Mouse (Mus musculus): ENCODE measurements around the gene Kpna7.
A peak's percentile ranks its signal among the peaks of the same experiment; 100 is the strongest.
"Not testable (repeated sequence)": the region's sequence is repeated elsewhere in the genome, so short reads cannot be mapped to it uniquely, and the experiment has no call there.

The Kpna7 gene

DNA sequence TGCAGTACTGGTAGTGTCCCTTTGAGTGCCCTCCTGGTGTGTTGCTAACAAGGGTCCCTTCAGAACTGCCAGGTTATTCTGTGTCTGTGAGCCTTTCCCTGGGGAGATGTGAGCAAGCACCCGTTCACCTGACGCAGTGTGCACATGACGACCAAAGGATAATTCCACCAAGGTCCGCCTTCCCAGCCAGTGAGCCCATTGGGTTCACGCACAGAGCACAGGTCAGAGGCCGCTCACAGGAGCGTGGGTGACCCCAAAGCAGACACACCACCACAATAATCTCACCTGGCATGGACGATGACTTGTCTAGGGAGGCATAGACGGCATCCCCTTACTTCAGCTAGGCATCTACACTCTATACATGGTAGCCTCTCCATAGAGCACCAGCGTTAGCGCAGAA lies 17.6 kb upstream of the Kpna7 start:
- DNase-seq = not testable (repeated sequence)

DNA sequence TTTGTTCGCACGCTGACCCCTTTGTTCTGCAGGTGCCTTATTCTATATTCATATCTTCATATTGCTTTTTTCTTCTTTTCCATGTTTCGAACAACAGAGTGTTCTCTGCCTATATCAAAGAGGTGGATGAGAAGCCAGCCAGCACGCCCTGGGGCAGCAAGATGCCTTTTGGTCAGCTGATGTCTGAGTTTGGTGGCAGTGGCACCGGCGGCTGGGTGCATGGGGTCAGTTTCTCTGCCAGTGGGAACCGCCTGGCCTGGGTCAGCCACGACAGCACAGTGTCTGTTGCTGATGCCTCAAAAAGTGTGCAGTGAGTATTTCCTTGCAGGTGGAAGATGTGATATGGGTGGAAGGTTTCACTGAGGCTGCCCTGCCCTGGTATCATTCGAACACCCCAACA lies 17.1 kb upstream of the Kpna7 start:
- no peak for DNase-seq

DNA sequence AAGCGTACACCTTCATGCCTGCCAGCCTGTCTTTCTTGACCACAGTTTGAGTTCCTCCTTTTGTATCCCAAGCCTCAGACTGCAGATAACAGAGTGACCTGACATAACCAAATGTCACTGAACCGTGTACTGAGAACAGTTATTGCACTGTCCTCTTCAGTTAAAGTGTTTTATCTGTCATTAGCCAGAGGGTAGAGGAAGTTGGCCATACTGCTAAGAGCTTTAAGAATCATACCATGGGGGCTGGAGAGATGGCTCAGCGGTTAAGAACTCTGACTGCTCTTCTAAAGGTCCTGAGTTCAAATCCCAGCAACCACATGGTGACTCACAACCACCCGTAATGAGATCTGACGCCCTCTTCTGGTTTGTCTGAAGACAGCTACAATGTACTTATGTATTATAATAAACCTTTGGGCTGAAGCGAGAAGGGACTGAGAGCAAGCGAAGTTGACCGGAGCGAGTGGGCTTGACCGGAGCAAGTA lies 14.6 kb upstream of the Kpna7 start:
- DNase-seq = no peak

DNA sequence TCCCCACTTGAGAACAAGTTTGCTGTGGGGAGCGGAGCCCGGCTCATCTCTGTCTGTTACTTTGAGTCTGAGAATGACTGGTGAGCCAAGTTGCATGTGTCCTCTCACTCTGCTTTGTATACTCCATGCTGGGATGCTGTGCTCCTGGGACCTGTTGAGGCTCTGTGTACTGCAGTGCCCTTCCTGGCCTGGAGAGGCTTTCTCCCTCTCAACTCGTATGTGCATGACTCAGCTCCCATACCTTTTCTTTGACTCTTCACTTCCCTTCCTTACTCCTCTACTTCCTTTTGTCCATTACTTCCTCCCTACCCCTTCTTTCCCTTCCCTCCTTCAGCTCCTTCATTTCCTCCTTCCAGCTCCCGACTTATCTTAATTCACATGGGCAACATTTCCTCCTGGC lies 12.4 kb upstream of the Kpna7 start:
- no peak for DNase-seq

DNA sequence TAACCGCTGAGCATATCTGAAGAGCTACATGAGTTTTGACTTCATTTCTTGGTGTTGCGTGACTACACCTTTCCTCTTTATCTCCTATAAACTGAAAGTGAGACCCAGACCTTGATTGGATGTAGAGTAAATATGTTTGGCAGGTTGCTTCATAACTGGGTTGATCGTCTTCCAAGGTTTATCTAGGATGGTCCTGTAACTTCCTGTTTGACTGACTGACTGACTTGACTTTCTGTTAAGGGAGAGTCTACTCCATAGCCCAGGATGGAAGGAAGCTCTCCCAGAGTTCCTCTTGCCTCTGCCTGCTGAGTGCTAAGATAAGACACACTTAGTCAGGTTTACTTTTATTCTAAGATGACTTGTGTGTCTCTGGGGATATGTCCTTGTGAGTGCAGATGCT lies 6.0 kb upstream of the Kpna7 start:
- DNase-seq = no peak

DNA sequence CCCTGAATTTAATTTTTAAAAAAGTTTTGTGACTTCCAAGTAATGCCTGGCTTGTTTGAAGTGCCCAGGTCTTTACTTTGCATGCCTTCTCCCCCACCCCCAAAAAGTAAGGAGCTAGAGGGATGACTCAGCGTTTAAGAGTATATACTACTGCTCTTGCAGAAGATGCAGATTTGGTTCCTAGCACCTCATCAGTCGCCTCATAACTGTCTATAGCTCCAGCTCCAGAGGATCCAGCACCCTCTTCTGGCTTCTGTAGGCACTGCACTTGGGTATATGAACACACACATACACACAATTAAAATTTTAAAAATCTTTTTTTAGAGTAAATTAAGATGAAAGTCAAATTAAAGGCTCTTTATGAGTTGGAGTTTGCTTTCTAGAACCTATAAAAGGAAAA lies 4.4 kb upstream of the Kpna7 start:
- no peak for DNase-seq

DNA sequence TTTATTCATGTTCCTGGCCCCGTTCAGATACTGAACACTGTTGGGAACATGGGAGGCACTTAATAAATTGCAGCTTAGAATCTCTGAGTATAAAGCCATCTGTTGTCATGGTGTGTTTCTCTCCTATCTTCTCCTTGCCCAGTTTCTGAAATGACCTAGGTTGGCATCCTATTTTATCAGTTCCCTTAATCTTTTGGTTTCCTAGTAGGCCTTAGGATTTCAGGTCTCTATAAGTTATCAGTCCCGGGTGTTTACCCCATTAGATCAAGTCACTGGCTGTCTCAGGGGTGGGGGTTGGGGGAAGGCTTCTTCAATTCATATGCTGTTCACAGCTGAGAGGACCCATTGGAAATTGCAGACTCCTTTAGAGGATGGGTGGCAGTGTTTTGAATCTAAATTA lies 992 bp upstream of the Kpna7 start:
- no peak for DNase-seq

DNA sequence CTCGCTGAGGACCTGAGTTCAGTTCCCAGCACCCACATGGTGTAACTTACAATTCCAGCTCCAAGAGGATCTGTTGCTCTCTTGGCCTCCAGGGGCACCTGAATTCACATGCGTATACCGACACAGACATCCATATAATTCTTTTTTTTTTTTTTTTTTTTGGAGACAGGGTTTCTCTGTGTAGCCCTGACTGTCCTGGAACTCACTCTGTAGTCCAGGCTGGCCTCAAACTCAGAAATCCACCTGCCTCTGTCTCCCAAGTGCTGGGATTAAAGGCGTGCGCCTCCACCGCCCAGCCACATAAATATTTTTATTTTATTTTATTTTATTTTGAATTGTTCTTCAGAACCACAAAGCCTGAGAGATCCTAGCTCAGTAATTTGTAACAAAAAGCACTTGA lies 629 bp downstream of the Kpna7 start:
- not testable (repeated sequence) for DNase-seq

DNA sequence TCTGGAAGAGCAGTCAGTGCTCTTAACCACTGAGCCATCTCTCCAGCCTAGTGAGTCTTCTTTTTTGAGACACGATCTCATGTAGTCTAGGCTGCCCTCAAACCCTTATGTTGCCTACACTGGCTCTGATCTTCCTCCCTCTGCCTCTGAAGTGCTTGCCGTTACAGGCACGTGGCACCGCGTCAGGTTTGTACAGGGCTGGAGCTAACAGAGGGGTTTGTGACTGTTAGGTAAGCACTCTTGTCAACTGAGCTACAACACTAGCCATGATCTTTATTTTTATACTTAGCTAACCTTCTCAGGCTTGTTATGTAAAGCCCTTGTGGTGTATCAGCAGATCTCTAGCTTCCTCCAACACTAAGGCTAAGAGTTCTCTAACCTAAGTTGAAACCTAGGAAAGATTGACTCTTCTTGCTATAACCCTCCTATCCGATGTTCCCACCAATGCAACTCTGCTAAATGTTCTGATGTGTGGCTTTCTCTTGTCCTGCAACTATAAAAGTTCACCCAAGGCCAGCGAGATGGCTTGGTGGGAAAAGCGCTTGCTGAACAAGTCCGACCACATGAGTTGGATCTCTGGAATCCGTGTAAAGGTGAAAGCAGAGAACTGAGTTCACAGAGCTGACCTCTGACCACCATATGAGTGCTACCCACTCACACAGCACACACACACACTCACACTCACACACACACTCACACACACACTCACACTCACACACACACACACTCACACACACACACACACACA lies 1.8 kb downstream of the Kpna7 start:
- peak; percentile 75 for DNase-seq

DNA sequence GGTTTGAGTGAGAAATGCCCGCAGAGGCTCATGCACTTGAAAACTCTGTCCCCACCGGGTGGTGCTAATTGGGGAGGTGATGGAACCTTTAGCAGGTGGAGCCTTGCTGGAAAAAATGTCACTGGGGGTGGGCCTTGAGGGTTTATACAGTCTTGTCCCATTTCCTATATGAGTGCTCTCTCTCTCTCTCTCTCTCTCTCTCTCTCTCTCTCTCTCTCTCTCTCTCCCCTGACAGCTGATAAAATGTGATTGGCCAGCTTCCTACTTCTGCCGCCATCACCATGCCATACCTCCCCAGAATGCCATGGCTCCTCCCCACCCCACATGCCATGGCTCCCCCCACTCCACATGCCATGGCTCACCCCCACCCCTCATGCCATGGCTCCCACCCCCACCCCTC lies 8.7 kb downstream of the Kpna7 start:
- no peak for DNase-seq

DNA sequence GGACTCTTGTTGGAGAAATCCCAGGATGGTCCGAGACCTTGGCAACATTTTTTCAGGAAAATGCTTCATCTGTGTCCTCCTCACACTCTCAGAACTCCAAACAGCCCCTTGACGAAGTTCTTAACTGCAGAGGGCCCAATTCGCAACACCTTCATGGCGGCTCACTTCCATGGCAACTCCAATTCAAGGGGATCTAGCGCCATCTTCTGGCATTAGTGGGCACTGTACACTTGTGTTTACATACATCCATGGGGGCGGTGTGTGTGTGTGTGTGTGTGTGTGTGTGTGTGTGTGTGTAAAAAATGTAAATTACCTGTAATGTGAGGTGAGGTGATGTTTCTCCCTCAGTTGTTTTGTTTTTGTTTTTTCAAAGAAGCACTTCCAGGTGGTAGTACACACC lies 12.5 kb downstream of the Kpna7 start:
- no peak for DNase-seq

DNA sequence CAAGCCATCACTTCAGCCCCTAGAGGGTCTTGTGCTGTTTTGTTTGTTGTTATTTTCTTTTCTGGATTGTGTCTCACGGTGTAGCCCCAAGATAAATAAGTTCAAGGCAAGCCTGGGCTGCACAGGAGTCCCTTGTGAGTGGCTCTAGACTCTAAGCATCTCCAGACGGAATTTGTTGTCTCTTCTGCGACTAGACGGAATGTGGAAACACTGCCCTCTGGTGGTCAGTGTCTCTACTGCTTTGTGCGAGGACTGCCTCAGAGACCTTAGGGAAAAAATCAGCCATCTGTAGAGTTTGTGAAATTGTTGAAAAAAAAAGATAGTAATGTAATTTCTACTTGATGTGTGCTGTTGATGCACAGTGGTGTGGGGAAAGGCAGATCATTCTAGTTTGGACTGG lies 14.1 kb downstream of the Kpna7 start:
- peak; percentile 81 for DNase-seq

DNA sequence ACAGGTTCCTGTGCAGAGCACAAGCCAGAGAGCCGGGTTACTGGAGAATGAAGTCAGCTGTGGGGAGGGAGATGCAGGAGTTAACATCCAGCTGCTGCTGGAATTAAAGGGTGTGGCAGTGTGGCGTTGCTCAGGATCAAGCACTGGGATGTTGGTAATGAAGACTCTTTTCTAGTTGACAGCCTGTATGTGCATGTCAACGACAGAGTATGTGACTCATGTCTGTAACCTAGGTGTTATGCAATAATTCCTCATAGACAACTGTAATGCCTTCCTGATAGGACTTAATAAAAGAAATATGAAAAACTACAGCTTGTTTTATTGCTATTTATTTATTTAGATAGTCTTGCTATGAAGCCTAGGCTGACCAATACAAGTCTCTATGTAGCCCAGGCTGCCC lies 15.0 kb downstream of the Kpna7 start:
- DNase-seq = no peak

DNA sequence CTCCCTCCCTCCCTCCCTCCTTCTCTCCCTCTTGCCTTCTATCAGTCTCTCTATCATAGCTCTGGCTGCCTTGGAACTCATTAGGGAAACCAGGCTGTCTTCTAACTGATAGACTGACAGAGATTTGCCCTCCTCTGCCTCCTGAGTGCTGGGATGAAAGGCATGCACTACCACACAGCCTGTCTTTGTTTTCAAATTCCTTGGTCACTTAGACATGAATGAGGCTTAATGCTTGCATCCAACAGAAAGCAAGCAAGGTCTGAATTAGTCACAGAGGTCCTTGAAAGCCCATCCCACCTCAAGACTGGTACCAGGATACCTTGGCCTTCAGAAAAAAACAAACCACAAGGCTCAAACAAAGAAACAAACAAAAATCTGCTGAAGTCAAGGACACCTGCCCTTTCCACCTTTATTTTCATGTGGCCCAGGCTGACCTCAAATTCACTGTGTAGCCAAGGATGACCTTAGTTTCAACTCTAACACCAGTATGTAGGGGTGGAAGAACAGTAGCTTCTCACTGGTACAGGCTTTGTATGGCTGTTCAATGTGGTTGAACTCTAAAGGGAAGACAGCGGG lies 19.0 kb downstream of the Kpna7 start:
- DNase-seq = no peak

DNA sequence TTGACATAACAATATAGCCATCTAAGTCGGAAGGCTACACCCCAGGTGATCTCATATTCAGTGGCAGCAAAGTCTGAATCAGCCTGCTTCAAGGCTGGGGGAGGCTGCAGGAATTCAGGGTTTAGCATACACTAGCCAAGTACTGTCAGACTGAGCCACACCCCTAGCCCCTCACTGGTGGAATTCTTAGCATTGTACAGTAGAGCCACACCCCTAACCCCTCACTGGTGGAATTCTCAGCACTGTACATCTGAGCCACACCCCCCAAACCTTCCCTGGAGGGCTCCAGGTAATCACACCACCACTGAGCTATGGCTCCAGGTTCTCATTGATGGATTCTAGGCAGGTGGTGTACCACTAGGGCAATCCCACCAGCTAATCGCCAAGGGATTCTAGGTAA lies 24.3 kb downstream of the Kpna7 start:
- no peak for DNase-seq

DNA sequence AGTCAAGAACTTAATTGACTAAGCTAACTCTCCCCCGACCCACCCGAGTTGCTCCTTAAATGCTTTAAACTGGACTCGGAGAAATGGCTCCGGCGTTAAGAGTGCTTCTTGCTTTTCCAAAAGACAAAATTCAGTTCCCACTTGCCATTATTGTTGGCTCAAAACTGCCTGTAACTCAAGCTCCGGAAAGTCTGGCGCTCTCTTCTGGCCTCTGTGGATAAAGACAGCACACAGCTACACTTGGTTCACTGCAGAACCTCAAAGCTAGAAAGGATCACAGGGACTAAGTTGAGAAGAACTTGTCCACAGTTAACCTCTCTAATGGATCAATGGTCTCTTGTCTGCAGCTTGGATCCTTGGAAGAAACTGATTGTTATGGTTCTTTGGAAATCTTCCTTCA lies 25.1 kb downstream of the Kpna7 start:
- no peak for DNase-seq

DNA sequence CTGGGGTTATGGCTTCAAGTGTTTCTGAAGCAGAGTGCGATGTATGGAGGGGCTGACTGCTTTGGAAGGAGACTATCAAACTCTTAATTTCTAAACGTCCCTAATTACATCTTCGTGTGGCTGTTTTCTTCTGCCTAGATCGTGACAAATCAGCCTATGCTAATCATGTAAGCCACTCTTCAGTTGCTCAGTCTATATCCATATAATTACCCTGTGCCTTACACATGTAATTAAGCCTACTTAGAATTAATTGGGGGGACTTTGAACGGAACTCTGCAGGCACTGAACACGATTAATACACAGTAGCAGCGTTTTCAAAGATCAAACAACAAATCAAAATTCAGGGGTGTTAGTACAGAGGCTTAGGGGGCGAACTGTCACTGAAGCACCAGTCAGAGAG lies 25.9 kb downstream of the Kpna7 start:
- no peak for DNase-seq

DNA sequence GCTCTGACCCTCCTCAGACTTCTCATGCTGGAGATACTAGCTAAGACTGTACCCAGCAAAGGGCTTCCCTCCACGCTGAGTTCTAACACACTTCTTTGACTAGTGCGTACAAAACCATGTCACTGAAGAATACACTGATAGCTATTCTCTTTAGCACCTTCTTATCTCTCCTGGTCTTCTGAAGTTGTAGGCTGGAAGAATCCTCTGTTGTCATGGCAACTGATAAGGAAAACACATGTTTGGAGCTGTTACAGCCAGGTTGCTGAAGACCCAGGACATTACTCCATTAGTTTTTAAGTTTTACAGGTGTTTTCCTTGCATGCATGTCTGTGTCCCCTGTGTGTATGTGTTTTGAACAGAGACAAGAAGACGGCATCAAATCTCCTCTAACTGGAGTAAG lies 29.6 kb downstream of the Kpna7 start:
- DNase-seq = not testable (repeated sequence)

DNA sequence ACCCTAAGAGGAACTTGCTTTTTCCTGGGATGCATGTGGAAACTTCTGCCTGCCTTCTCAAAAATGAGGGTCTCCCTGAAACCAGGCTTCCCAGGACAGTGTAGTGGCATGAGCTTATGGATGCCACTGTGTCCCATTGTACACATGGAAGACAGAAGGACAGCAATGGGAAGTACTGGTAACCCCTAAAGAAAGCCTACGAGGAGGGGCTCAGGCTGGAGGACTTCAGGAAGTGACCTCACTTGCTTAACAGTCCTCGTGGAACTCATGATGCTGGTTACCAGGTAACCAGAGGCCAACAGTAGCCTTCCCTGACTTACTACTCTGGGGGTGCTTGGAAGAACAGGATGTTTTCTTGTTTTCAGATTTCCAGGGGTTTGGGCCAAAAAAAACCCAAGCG lies 41.1 kb downstream of the Kpna7 start, which contains the start of gene 1700018F24Rik:
Gene 1700018F24Rik, plus strand, starts transcription at position 301 of the 400 bp plus-strand sequence.
- DNase-seq = not testable (repeated sequence)

DNA sequence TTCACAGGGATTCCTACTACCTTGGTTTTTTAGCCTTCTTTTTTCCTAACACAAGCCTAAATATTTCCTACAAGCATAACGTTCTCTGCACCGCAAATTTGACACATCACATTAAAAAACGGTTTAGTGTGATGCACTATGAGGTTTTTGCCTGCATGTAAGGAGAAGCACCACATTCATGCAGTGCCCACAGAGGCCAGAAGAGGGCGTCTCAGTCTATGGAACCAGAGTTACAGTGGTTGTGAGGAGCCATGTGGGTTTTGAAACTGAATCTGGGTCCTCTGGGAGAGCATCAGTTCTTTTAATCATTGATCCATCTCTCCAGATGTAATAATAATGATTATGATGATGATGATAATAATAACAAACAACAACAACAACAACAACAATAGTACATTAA lies 42.2 kb downstream of the Kpna7 start:
- peak; percentile 16 for DNase-seq

DNA sequence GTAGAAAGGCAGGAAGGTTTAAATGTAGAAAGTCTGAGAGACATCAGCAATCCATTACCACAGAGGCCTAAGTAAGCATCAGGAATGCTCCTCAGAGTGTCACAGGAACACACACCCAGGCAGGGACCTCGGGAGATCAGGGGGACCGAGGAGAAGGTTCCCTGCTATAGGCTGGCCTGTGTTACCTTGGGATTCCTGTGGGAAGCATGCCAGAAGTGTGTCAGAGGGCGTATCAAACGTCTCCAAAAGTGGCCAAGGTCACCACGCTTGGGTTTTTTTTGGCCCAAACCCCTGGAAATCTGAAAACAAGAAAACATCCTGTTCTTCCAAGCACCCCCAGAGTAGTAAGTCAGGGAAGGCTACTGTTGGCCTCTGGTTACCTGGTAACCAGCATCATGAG lies 51.4 kb downstream of the Kpna7 start, which contains the start of gene Gm4871:
Gene Gm4871, minus strand, starts transcription at position 364 of the 400 bp plus-strand sequence.
- DNase-seq = not testable (repeated sequence)

DNA sequence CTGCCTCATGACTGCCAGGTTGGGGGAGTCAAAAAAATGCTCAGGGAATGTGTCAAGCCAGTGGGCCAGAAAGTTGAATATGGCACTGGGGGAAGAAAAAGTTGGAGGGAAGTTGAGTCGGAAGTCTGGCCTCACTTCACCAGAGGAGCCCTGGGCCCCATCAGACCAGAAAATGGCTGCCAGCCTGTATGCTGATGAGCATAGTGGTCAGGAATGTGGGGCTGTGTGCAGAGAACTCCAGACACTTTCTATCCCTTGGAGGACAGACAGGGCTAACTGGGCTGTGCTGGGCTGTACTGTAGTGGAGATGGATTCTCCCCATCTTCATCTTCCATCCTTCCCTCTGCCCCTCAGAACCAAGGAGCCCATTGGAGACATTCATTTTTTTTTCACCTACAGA lies 53.4 kb downstream of the Kpna7 start:
- DNase-seq = not testable (repeated sequence)

DNA sequence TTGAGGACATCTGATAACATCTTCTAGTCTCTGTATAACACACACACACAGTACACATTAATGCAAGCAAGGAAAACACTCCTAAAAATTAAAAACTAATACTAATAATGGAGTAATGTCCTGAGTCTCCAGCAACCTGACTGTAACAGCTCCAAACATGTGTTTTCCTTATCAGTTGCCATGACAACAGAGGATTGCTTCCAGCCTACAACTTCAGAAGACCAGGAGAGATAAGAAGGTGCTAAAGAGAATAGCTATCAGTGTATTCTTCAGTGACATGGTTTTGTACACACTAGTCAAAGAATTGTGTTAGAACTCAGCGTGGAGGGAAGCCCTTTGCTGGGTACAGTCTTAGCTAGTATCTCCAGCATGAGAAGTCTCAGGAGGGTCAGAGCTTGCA lies 63.1 kb downstream of the Kpna7 start:
- DNase-seq = not testable (repeated sequence)

DNA sequence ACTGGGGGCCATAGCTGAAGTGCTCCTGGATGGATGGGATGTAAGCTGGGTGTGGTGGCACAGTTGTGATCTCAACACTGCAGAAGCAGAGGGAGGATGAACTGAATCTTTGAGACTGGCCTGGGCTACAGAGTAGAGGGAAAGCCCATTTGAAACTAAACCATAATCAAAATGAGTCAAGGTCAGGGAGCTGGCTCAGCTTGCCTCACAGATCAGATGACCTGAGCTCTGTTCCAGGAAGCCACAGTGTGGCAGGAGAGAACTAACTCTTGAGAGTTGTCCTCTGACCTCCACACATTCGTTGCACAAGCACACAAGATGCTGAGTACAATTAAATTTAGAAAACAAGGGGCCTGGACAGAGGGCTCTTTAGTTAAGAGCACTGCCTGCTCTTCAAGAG lies 63.6 kb downstream of the Kpna7 start:
- DNase-seq = peak; percentile 6

DNA sequence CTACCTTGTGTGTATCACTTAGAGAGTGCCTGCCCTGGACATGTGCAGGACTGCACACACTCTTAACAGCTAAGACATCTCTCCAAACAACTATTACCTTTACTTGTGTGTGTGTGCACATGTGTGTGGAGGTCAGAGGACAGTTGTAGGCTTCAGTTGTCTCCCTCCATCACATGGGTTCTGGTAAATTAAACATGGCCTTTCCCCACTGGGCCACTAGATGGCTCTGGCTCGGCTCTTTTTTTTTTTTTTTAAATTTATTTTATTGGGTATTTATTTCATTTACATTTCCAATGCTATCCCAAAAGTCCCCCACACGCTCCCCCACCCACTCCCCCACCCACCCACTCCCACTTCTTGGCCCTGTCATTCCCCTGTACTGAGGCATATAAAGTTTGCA lies 67.1 kb downstream of the Kpna7 start:
- DNase-seq = not testable (repeated sequence)

Data from lung, postnatal 36 days (tissue).